Mouse (Mus musculus) stomach, postnatal 0 days (tissue): Measurements from ENCODE around the gene Cd151.

ENCODE experiments used
- CTCF ChIP-seq: IDR thresholded peaks from 2 replicates; pipeline ENCODE4 v1.5.1; 2016; ENCODE audit warnings: antibody characterized with exemption, low read depth, mild to moderate bottlenecking, moderate library complexity
- EP300 ChIP-seq: optimal IDR thresholded peaks from 2 replicates; pipeline ENCODE3; 2016; ENCODE audit warnings: antibody characterized with exemption

DNA sequence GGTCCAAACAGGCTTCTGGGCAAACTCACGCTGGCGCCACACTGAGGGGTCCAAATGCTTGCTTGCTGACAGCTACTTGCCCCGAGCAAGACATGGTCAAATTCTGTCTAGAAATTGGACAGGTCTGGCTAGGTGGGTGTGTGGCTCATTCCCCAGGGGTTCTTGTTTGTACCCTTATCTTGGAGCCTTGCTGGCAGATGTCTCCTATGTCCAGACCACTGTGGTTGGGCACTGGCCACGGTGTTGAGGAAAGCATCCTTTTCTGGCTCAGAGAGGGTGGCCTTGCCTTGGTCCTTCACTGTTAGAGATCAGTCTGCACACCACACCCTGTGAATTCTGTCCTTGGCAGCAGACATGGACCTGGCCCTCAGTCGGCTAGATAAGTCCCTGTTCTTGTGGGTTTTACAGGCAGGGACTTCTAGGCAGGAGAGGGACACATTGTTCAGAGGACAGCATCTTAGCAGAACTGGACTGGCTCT, 11.1 kb downstream of the Cd151 start:
- TF ChIP-seq CTCF (no peak), EP300 (no peak)
